Mouse (Mus musculus) yolk sac, embryonic 10.5 days (tissue): ENCODE measurements at regions not wholly inside any gene's neighbourhood (a gene's known extent, or its start where the extent isn't known, plus 50 kb on each side); places are given as distances from the start of the nearest gene placed in this dataset.

Experiments used
- DNase-seq: peaks from one replicate; pipeline ENCODE4 v3.0.0-alpha.2; 2017; ENCODE audit warnings: low spot score

- no peak for DNase-seq
Observed at GRCm38 (mm10) chr10:39316533-39316932, 52.1 kb upstream of the Fyn start.

GRCm38 (mm10) chr10:39315434-39316174 lies 53.1 kb upstream of the Fyn start:
- no peak for DNase-seq

- DNase-seq: no peak
Observed at GRCm38 (mm10) chr10:39311501-39311900, 57.2 kb upstream of the Fyn start.

- DNase-seq: no peak
Observed at GRCm38 (mm10) chr10:39308535-39308934, 60.1 kb upstream of the Fyn start.

- DNase-seq: no peak
Observed at GRCm38 (mm10) chr10:39292703-39293496, 75.8 kb upstream of the Fyn start.

GRCm38 (mm10) chr10:39291747-39292198 lies 76.9 kb upstream of the Fyn start:
- DNase-seq: no peak

- DNase-seq: no peak
Observed at GRCm38 (mm10) chr10:39291134-39291746, 77.4 kb upstream of the Fyn start.

GRCm38 (mm10) chr10:39290245-39290644 lies 78.4 kb upstream of the Fyn start:
- DNase-seq: no peak

- no peak for DNase-seq
Observed at GRCm38 (mm10) chr10:39280366-39281000, 88.2 kb upstream of the Fyn start.

GRCm38 (mm10) chr10:39274202-39274601 lies 94.5 kb upstream of the Fyn start:
- no peak for DNase-seq

GRCm38 (mm10) chr10:39273426-39273825 lies 95.2 kb upstream of the Fyn start:
- no peak for DNase-seq

GRCm38 (mm10) chr10:39272387-39272949 lies 96.2 kb upstream of the Fyn start:
- DNase-seq: no peak

- DNase-seq: no peak
Observed at GRCm38 (mm10) chr10:39270406-39270805, 98.2 kb upstream of the Fyn start.

- no peak for DNase-seq
Observed at GRCm38 (mm10) chr10:39267236-39267635, 101.4 kb upstream of the Fyn start.

GRCm38 (mm10) chr10:39266482-39266881 lies 102.2 kb upstream of the Fyn start:
- no peak for DNase-seq

- no peak for DNase-seq
Observed at GRCm38 (mm10) chr10:39262466-39262865, 98.9 kb upstream of the Ccn6 start.

GRCm38 (mm10) chr10:39261174-39262145 lies 97.9 kb upstream of the Ccn6 start:
- DNase-seq: no peak

- DNase-seq: no peak
Observed at GRCm38 (mm10) chr10:39260061-39260460, 96.5 kb upstream of the Ccn6 start.

- DNase-seq: no peak
Observed at GRCm38 (mm10) chr10:39257371-39258154, 94.0 kb upstream of the Ccn6 start.

GRCm38 (mm10) chr10:39254561-39254960 lies 91.0 kb upstream of the Ccn6 start:
- DNase-seq: no peak
